Mouse (Mus musculus) lung, postnatal 25 days (tissue): Measurements from ENCODE around the gene Tmbim4.
"Not testable (repeated sequence)": the region's sequence is repeated elsewhere in the genome, so short reads cannot be mapped to it uniquely, and the experiment has no call there.

Experiments
- DNase-seq: peaks from one replicate; pipeline ENCODE4 v3.0.0; 2022; ENCODE audit warnings: low spot score

Gene Tmbim4

DNA sequence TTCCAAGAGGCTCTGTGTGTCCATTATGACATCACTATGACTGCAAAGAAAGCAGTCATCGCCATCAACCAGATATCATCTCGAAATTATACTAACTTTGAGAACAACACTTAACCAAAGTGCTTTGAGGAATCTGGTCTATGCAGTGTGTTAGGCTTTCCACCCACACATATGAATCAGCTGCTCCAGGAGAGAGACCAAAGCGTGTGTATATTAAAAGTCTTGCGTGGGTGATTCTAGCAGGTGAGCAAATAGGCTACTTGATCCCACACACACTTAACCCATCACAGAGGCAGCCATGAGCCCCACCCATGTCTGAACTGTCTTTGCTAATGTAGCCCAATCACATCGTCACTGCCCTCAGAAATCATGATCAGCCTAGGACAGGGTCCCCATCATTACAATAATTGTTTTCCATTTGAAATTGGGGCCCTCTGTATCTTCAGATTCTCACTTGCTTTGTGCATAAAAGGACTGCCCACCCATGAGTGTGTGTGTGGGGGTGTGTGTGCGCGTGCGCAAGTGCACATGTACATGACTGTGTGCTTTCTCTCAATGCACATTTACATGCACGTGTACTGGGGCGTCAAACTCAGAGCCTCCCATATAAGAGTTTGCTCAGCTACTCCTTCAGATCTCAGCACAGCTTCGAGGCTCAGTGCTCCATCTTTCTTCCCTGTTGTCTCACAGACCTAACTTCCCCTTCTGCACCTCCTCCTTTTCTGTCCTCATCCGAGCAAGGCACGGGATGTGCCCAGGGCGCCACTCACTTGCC lies 4.1 kb upstream of the Tmbim4 start:
- no peak for DNase-seq

DNA sequence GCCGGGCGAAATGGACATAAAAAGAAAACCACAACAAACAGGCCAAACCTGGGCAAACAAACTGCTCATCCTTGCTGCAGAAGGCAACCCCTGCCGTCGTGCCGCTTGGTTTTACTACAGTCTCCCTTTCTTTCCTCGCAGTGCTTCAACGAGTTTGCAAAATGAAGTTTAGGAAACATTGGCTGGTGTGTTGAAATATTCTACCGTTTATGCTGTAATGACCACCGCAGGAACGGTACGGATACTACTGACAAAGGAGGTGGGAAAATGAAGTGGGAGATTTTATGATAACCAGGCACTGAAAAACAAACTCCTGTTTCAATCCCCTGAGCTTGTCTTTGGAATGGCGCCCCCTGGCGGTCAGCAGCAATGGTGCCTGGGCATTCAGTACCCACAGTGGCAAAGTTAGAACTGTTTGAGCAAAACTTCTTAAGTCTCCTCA lies 592 bp downstream of the Tmbim4 start, which contains the start of gene Irak3:
Gene Irak3 (minus strand): TSS at position 170 of the 442 bp plus-strand sequence.
- DNase-seq = peak; percentile 84

DNA sequence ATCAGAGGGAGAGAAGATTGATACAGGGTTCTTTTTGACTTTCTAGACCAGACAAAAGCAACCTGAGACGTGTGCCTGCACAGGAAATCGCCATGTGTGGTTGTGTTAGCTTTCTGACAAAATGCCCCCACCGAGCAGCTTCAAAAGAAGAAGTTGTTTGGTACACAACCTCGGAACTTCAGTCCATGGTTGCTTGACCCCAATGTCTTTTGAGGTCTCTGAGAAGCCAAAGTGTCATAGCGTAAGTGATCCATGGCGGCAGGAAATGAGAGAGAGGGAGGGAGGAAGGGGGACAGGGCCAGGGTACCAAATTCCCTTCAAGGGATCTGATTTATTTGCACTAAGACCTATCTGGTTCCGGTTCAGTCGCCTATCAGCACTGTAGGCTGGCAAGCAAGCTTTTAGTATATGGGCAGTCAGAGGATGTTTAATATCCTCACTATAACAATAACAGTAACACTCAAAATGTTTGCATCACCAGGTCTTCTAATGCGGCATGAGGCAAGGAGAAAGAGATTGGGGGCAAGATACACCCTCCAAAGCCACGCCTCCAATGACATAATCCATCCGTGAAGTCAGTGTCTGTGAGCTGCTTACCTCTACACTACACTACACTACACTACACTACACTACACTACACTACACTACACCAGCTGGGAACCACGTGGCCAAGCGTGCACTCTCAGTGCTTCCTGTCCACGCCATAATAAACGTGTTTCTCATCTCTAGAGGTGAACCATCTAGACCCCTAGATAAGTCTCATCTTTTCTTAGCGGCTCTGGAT lies 1.3 kb downstream of the Tmbim4 start:
- DNase-seq = no peak

DNA sequence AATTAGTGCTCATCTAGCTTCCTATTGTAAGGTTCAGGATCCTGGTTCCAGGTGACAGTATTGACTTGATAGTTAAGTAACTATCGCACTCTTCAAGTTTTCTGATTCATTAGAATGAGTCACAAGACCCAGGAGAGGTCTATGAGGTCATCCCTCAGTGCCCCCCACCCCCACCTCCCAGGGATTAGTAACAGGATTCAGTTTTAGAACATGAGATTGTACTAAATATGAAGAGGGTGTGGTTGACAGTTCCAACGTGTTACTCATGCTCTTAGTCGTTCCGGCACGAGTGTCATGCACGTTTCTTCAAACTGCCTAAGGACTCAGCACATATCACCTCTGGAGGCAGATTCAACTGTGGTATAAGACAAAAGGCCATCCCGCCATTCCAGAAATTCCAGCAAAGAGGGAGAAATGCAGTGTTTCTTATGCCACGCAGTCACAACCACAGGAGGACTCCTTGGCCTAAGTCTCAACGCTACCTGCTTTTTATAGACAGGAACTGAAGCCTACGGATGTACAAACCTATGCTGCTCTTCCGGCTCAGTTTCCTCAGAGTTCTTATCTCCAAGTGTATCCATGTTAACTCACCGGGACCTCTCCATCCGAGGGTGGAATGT lies 3.3 kb downstream of the Tmbim4 start:
- DNase-seq = no peak

DNA sequence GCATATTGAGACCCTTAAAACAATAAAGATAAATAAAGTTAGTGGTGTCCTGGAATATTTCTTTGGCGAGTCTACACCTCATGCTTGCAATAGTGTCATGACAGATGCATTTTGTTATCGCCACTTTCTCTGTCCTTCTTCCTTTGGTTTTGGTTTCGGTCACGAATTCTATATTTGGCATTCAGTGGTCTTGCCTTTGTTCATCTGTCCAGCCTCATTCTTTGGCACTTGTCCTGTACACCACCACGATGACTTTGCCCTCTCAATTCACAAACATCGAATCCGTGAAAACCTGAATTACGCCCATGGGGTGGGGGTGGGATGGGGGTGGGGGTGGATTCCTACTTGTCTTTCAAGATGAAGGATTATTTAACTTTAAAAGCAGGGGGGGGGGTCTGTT lies 6.6 kb downstream of the Tmbim4 start:
- DNase-seq = no peak

DNA sequence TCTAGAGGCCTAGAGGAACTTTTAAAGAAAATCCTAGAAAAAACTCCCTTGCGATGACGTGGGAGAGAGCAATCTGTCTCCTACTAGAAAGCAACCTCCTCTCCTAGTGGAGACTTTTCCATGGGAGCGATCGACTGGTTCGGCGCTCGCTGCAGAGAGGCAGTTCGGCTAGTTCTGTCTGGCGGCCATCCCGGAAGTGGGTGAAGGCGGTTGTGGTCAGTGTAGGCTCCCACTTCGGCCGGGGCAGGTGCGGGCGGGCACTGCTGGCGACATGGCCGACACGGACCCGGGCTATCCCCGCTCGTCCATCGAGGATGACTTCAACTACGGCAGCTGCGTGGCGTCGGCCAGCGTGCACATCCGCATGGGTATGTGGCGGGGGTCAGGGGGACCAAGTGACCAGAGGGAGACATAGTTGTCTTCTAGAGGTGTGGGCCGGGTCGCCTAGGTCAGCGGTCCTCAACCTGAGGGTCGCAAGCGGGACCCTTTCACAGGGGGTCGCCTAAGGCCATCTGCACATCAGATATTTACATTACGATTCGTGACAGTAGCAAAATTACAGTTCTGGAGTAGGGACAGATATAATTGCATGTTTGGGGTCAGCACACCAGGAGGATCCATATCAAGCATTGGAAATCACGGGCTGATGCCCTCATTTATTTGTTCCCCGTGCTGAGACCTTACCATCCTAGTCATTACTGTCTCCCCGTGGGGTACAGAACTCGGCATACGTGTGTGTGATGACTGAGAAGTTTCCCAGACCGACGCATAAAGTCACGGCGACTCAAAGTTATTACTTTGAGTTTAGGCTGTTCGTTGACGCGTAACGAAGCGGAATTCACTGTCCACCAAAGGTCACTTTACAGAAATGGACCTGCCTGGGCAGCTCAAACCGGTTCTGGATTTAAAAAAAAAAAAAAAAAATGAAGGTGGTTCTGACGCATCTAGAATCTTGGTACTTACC lies 7.5 kb downstream of the Tmbim4 start:
- DNase-seq = peak; percentile 86

DNA sequence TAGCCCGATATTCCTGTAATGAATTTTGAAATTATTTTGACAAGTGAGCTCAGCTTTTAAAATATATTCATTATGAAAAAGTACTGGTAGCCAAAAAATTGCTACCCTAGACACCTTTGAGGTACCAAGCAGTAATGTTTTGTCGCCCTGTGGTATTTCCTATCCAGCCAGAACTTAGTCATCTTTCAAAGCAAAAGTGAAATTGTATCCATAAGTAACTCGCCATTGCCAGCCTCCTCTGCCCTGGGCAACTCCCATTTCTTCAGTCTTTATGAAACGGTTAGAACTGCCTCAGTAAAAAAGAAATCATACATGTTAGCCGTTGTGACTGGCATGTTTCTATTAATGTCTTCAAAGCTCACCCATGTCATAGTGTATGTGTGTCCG lies 8.1 kb downstream of the Tmbim4 start:
- DNase-seq = no peak

DNA sequence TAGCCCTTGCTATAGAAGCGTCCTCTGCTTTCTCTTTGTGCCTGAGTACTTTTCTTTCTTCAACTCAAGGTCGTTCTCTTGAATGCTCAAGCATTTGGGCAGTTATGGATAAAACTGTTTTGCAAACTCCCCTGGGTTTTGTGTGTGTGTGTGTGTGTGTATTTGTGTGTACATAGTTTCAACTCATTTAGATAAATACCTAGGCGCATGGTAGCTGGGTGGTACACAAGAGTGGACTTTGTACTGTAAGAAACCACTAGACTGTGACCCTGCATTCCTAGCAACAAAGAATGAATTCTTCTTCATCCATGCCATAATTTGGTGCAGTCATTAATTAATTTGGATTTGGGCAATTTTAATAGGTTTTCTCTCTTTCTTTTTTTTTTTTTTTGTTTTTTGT lies 8.7 kb downstream of the Tmbim4 start:
- DNase-seq = no peak

DNA sequence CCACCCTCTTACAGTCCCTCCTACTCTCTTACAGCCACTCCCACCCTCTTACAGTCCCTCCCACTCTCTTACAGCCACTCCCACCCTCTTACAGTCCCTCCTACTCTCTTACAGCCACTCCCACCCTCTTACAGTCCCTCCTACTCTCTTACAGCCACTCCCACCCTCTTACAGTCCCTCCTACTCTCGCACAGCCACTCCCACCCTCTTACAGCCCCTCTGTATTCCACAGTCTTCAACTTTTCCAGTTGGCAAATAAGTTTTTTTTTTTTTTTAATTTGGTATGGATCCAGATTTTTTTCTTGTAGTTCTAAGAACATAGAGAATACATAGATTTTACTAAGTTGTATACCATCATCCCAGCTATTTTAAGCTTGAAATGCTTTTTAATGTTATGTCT lies 15.7 kb downstream of the Tmbim4 start:
- DNase-seq = not testable (repeated sequence)

DNA sequence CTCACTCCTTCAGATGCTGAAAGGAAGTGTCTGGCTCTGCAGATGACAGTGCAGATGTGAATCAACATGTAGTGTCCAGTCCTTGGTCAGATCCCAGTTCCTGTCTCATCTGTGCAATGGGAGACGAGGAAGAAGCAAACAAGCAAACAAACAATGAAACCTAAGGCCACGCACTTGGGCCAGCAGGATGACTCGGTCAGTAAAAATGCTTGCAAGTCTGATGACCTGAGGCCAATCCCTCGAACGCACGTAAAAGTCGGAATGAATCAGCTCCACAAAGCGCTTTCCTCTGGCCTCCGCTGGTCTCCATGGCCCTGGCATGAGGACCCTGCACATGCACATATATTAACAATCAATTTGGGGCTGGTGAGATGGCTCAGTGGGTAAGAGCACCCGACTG lies 17.6 kb downstream of the Tmbim4 start:
- DNase-seq = no peak

DNA sequence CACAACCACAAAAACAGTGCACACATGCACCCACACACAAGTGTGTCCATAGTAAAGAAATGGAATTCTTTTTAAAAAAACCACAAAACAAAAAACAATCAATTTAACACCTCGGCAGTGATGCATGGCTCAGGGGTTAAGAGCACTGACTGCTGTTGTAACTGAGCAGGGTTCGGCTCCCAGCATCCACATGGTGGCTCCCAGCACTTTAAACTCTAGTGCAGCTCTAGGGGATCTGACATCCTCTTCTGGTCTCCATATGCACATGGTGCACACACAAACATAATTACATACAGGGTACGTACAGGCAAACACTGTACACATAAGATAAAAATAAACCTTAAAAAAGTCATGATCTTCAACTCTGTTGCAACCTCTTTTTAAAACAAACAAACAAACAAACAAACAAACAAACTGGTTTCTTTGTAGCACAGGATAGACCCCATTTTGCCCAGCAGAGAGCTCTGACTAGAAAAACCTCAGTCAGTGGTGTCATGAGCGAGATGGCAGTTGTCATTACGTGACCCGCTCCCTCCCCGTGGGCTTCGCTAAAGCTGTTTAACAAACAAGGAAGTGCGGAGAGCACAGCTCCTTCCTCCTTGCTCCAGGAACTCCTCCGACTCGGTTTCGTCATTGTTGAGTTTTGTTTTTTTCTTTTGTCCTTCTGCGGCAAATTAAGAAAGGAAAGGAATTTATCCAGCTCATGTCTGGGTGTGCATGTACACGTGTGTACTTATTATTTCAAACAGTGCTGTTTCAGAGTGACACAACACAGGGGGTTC lies 18.4 kb downstream of the Tmbim4 start:
- DNase-seq = peak; percentile 66

DNA sequence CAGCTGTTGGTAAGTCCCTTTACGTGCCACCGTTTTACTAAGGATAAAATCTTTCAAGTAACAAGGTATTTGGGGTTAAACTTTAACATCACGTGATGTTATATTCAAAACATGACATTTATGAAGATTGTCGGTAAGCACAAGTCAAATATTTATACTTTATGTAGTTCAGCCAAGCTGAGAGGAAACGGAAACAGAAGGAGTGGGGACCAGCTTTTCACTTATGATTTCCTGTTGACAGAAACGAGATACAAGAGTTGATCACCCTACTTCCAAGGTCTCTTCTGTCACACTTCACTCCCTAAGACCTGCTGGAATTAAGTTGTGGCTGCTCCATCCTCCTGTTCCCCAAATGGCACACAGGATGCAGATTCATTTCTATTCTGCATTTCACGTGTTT lies 19.4 kb downstream of the Tmbim4 start:
- DNase-seq = no peak

DNA sequence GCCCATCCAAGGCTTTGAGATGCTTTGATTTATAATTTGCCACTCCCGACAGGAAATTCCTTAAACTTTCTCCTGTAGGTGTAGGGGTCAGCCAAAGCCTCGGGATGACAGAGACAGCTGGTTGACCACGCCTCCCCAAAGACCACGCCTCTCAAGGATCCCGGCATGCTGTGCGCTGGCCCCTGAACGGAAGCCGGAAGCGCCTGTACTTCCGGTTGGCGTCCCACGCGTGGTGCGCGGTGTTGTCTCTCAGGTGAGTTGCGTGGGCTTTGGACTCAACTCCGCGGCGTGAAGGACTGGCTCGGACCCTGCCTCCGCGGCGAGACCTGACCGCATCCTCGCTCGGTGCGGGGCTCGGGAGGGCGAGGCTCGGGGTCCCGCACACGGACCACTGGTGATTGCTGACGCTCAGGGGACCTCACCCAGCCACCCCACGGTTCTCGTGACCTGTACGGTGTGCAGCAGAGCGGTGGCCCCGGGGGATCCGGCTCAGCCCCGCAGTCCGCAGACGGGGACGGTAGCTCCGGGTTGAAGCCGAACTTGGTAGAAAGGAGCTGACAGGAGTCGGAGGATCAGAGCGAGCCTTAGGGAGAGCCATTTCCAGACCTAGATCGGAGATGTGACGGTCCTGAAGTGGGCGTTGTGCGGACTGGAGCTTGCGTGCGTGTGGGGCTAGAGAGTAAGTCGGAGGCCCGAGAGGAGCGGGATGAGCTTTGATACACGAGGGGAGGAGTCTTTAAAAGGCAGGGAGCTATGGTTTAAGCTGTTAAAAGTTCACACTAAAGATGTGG lies 25.7 kb downstream of the Tmbim4 start, which contains the start of gene Llph:
Gene Llph (plus strand): TSS at position 200 of the 791 bp plus-strand sequence.
- peak; percentile 87 for DNase-seq

DNA sequence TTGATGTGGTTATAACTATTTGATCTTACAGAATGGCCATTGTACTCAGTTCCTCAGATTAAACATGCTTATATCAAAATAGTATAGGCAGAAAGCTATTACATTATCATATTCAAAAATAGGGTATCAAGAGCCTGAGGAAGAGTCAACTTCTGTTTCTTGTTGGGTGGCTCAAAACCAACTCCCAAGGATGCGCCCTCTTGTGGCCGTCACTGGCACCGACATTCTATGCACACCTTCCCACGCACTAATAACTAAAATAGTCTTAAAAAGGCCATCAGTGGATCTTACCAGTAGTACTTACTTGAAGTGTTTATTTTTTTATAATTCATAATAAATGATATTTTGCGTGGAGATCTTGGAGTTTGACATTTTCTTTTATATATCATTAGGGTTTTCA lies 30.3 kb downstream of the Tmbim4 start:
- peak; percentile 64 for DNase-seq

DNA sequence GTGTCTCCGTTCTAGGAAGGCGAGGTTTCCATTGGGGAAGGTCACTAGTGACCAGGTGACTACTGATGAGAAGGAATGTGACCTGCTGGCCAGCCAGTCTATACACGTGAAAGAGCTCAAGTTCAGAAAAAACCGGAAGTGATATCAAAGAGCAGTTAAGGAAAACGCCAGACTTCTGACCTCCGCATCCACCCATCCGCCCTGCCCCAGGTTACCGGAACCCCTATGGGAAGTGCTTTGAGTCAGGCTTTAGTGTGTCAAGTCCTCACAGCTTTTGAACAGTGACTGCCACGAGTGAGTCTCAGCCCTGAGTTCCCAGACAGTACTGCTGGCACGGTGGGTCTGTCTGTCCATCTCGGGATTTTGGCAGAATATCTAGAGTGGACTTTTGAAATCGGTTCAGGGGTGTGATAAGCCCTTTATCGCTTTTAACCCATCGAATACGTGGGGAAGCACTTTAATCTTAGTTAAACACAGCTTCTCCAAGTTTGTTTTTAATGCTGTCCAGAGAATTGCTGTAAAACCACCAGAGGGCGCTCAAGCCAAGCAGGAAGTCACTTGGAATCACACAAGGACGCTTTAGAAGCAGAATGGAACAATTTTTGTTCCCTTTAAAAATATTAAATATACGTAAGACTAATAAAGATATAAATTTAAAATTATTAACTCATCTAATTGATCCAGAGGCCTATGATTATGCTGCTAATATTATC lies 32.4 kb downstream of the Tmbim4 start:
- peak; percentile 63 for DNase-seq

DNA sequence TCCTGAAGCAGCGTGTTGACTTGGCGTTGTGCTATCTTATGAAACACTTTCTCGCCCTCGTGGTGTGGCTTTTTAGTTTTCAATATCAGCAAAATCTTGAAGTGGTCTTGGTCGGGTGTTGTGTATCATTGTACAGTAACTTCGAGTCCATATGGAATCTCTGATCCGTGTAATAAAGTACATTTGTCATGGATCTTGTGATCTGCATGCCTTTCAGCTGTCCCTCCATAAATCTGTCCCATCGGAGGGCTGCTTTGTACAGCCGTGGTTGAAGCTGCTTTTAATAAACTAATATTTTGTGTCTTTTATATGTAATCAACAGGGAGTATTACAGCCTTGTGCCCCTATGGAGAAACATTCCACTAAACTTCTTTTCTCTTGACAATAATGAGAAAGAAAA lies 35.5 kb downstream of the Tmbim4 start:
- DNase-seq = no peak

DNA sequence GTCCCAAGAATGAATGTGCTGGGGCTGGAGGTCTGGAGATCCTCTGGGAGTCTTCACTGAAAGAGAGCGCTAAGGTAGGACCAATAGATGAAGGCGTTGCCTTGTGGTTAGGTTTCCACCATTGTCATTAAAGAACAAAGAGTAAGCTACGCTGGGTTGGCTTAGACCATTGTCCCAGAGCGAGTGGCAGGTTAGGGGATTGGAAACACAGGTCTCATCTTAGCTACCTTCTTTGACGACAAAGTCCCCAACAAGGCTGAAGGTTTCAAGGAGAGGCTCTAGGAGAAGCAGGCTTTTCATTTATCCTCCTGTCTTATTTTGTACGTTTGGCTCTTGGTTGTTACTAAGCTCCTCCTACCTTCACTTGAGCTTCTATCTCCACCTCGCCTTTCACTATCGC lies 36.9 kb downstream of the Tmbim4 start:
- no peak for DNase-seq

DNA sequence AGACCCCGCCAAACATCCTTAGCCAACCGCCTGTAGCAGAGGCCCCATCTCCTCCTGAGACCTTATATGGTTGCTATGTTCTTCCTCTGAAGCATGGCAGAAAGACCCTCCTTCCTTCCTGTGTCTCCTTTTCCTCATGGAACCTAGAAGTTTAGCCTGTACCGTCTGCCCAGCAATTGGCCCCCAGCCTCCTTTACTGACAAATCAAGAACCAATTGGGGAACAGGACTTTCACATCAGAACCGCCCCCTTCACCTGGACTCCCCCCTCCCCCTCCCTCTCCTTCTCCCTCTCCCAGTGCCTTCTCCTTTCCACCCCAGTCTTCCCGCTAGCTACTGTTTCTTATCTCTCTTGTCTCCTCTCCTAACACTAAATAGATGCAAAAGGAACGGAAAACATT lies 38.1 kb downstream of the Tmbim4 start:
- DNase-seq = no peak

DNA sequence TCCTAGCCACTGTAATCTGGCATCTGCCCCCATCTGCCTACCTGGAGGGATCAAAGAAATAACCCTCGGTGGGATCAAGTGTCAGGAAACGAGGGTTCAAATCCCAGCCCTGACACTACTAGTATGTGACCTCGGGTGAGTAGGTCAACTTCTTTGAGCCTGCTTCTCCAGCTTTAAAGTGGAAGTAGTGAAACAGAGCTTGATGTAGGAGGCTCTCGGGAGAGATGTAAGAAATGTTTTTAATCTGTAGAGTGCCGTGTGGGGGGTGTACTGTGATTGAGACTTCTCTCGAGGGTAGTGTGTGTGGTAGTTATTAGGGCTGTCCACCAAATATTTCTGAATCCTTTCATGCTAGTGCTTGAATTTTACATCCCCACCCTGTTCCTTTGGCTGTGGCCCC lies 41.0 kb downstream of the Tmbim4 start:
- DNase-seq = no peak
